In genomic region chr7:112466786-112467185, GRCm38 (mm10) we compare ENCODE assay signal across 10 mouse cellular contexts. TPM values are rescaled to one million over a fixed set of nuclear protein-coding genes. Genes with fewer than 3 reads are reported as not detected.
DNase-seq lines count a peak whose midpoint lies in the region; ATAC-seq and TF ChIP-seq lines count a peak whose summit lies in the region.
"Had no signal": no experiment of that assay in that cellular context is flagged by ENCODE, and none has a peak within 500 bp of the region (broad histone marks: within the 10 kb centered on the region; RNA-seq: fewer than 3 reads in every experiment).

No protein-coding gene starts in this region.

- peaks cover 16% of the 10 kb centered on the region for H3K36me3 ChIP-seq in heart, embryonic 10.5 days
- no peaks in the 10 kb centered on the region for H3K36me3 ChIP-seq in heart, adult 2 months (ENCODE audit: control insufficient read depth, insufficient read depth, low read length)
- H3K36me3 ChIP-seq in kidney, postnatal 0 days (ENCODE audit: insufficient read depth, low read length): peaks cover 3% of the 10 kb centered on the region; the same call in 1 of the 2 replicates

- peaks cover 72% of the 10 kb centered on the region for H3K4me1 ChIP-seq in heart, embryonic 10.5 days
- H3K4me1 ChIP-seq in heart, adult 2 months (ENCODE audit: control insufficient read depth, insufficient read depth, low read length): peaks cover 15% of the 10 kb centered on the region
- H3K4me1 ChIP-seq in kidney, postnatal 0 days (replicated peaks; ENCODE audit: insufficient read depth, low read length): peaks cover 32% of the 10 kb centered on the region
- peaks cover 33% of the 10 kb centered on the region for H3K4me1 ChIP-seq in embryonic fibroblast, embryonic 13.5 days (ENCODE audit: control insufficient read depth, insufficient read depth, low read length)

- H3K27me3 ChIP-seq in heart, embryonic 10.5 days (ENCODE audit: insufficient read depth, poor library complexity, severe bottlenecking): no peaks in the 10 kb centered on the region
- no peaks in the 10 kb centered on the region for H3K27me3 ChIP-seq in heart, adult 2 months (ENCODE audit: control insufficient read depth, insufficient read depth, low read length)
- H3K27me3 ChIP-seq in kidney, postnatal 0 days (ENCODE audit: insufficient read depth, low read length): no peaks in the 10 kb centered on the region

- 62% methylated on average over 3 of the region's 3 CpGs for WGBS in heart, embryonic 10.5 days
- 77% methylated on average over 3 of the region's 3 CpGs for WGBS in heart, adult 2 months
- 60% methylated on average over 3 of the region's 3 CpGs for WGBS in kidney, postnatal 0 days

- TF ChIP-seq CTCF in heart, adult 2 months (IDR thresholded peaks at IDR 0.05): no peak
- no peak for TF ChIP-seq CTCF in kidney, postnatal 0 days (IDR thresholded peaks at IDR 0.05; ENCODE audit: low read depth)
- no peak for TF ChIP-seq CTCF in embryonic fibroblast, embryonic 13.5 days (IDR thresholded peaks at IDR 0.05; ENCODE audit: borderline replicate concordance, insufficient read depth, low read length)

- no peak overlapping the region for H3K4me3 ChIP-seq in heart, embryonic 10.5 days
- no peak overlapping the region for H3K4me3 ChIP-seq in heart, adult 2 months
- H3K4me3 ChIP-seq in kidney, postnatal 0 days (replicated peaks; ENCODE audit: low read depth, low read length): no peak overlapping the region
- no peak overlapping the region for H3K4me3 ChIP-seq in embryonic fibroblast, embryonic 13.5 days (ENCODE audit: insufficient read depth, low read length)

- no peak for ATAC-seq in kidney, postnatal 0 days (replicated peaks; ENCODE audit: low FRiP score, low read depth)

- peak overlapping the region; percentile 85 for H3K27ac ChIP-seq in heart, embryonic 10.5 days
- H3K27ac ChIP-seq in heart, adult 2 months: no peak overlapping the region; the same call in 1 of the 2 replicates
- peak overlapping the region; percentile 84 for H3K27ac ChIP-seq in kidney, postnatal 0 days
- H3K27ac ChIP-seq in embryonic fibroblast, embryonic 13.5 days (ENCODE audit: insufficient read depth, low read length): peak overlapping the region; percentile 100
- H3K27ac ChIP-seq: macrophage had no signal

- no peak for TF ChIP-seq EP300 in heart, adult 2 months (IDR thresholded peaks at IDR 0.05; ENCODE audit: insufficient read depth, low read depth, low read length)

- no peak overlapping the region for H3K4me2 ChIP-seq in kidney, postnatal 0 days (ENCODE audit: low read length)

- intact Hi-C loops in heart, adult 2 months (cut with DNase I): loop anchor here (2.0 to 5.0 kb wide), 3 partner anchors 39 to 211 kb away; partner anchors contain the start of genes Parva and Tead1

- no peaks in the 10 kb centered on the region; the same call in none of the 2 replicates for H3K79me2 ChIP-seq in heart, adult 2 months (replicated peaks; ENCODE audit: control insufficient read depth, insufficient read depth, low read length)

- no peak overlapping the region for H3K9ac ChIP-seq in heart, adult 2 months (ENCODE audit: low read depth, low read length)
- no peak overlapping the region for H3K9ac ChIP-seq in kidney, postnatal 0 days (ENCODE audit: low read depth, low read length)

- H3K9me3 ChIP-seq in heart, embryonic 10.5 days: no peaks in the 10 kb centered on the region
- H3K9me3 ChIP-seq in kidney, postnatal 0 days (replicated peaks; ENCODE audit: low read length): no peaks in the 10 kb centered on the region

- no peak for DNase-seq in heart, embryonic 10.5 days (ENCODE audit: low spot score)
- DNase-seq in heart, adult 2 months: no peak
- DNase-seq in kidney, postnatal 0 days (ENCODE audit: low spot score): no peak
- no peak for DNase-seq in kidney, postnatal 10 days
- peak; percentile 60 for DNase-seq in adipocyte (ENCODE audit: low spot score)
- no peak for DNase-seq in thymus, postnatal 14 days
- DNase-seq in spleen, postnatal 36 days (ENCODE audit: low spot score in 2 of 2): no peak
- DNase-seq: spleen, adult 18-20 months had no signal

- TF ChIP-seq POLR2A in heart, adult 2 months (IDR thresholded peaks at IDR 0.05; ENCODE audit: insufficient read depth, low read depth, low read length): no peak
- no peak for TF ChIP-seq POLR2A in embryonic fibroblast, embryonic 13.5 days (IDR thresholded peaks at IDR 0.05; ENCODE audit: low read depth, low read length)

RNA-seq across cellular contexts. Expression of gene Parva, which starts 39.5 kb away (rescaled TPM):
- 82.5 and 94.9 TPM in 2 replicates for polyA plus RNA-seq in heart, embryonic 10.5 days (2016; fragmentation: Nextera tagmentation; extraction: Ambion mirVana)
- total RNA-seq in heart, adult 2 months (2021): 10 to 100 TPM; 44.3 to 45.5 TPM
- 30.7 and 43.5 TPM in 2 replicates for polyA plus RNA-seq in heart, adult 2 months (2012; rRNA removed)
- 80.2 and 93.0 TPM in 2 replicates for polyA plus RNA-seq in kidney, postnatal 0 days (2015; fragmentation: Nextera tagmentation; extraction: Ambion mirVana)
- polyA plus RNA-seq in embryonic fibroblast, embryonic 13.5 days (2011; ENCODE audit: insufficient read length, low read depth, missing spikeins): 230 and 242 TPM in 2 replicates
